Mouse (Mus musculus) embryonic facial prominence, embryonic 13.5 days (tissue): ENCODE results near the gene Ankrd35. TPM values are rescaled to one million over a fixed set of nuclear protein-coding genes. Genes with fewer than 3 reads are reported as not detected.
"Not testable (repeated sequence)": the region's sequence is repeated elsewhere in the genome, so short reads cannot be mapped to it uniquely, and the experiment has no call there.

ENCODE experiments used
- ATAC-seq: fragments of 200-750 bp; cut with Nextera tagmentation; 2 replicates; pipeline ENCODE4 v1.8.0; 2017; ENCODE audit warnings: low read depth; ENCODE audit not compliant: insufficient number of reproducible peaks, insufficient read depth, low FRiP score, low TSS enrichment
- H3K27ac ChIP-seq: fragments of 300-500 bp; sonication (generic); 2 replicates; pipeline ENCODE4 v1.5.1; 2015; ENCODE audit warnings: moderate library complexity, mild to moderate bottlenecking, inconsistent platforms
- H3K27me3 ChIP-seq: fragments of 300-500 bp; sonication (generic); 2 replicates; pipeline ENCODE4 v1.6.1; 2015; ENCODE audit warnings: mild to moderate bottlenecking, inconsistent platforms
- H3K36me3 ChIP-seq: fragments of 300-500 bp; sonication (generic); 2 replicates; pipeline ENCODE4 v1.6.1; 2015; ENCODE audit warnings: mild to moderate bottlenecking, inconsistent platforms
- H3K4me1 ChIP-seq: fragments of 300-500 bp; sonication (generic); 2 replicates; pipeline ENCODE4 v1.6.1; 2015; ENCODE audit warnings: inconsistent platforms
- H3K4me2 ChIP-seq: fragments of 300-500 bp; sonication (generic); 2 replicates; pipeline ENCODE4 v1.6.1; 2015; ENCODE audit warnings: moderate library complexity, mild to moderate bottlenecking, inconsistent platforms
- H3K4me3 ChIP-seq: fragments of 300-500 bp; sonication (generic); 2 replicates; pipeline ENCODE4 v1.5.1; 2015; ENCODE audit warnings: mild to moderate bottlenecking, inconsistent platforms
- H3K9ac ChIP-seq: fragments of 300-500 bp; sonication (generic); 2 replicates; pipeline ENCODE4 v1.6.1; 2015; ENCODE audit warnings: mild to moderate bottlenecking, inconsistent platforms
- H3K9me3 ChIP-seq: fragments of 300-500 bp; sonication (generic); 2 replicates; pipeline ENCODE4 v1.6.1; 2016; ENCODE audit warnings: inconsistent platforms
- WGBS: fragments of 180-500 bp; shearing (Covaris S2); methylation state at CpG from one replicate; pipeline ENCODE4 v1.1.7; 2015; ENCODE audit warnings: mixed read lengths; 5-methylcytosine and 5-hydroxymethylcytosine counted together
- polyA plus RNA-seq: library from polyadenylated mRNA; unstranded; fragments of >200 nt; fragmentation: Nextera tagmentation; extraction: Ambion mirVana; gene quantifications from 2 replicates; pipeline ENCODE4 v1.2.1, GENCODE M21; 2015

Ankrd35 gene
- polyA plus RNA-seq, 1 experiment from 2014 or later = 2.1 TPM

- no peaks in the 10 kb centered on the region for H3K9me3 ChIP-seq
- WGBS = 80% methylated on average over 3 of the region's 3 CpGs
- H3K27ac ChIP-seq = peak overlapping the region; percentile 28
- H3K4me3 ChIP-seq = no peak overlapping the region
- H3K36me3 ChIP-seq = no peaks in the 10 kb centered on the region
- peaks cover 17% of the 10 kb centered on the region for H3K4me1 ChIP-seq
- peaks cover 10% of the 10 kb centered on the region; the same call in 1 of the 2 replicates for H3K27me3 ChIP-seq
- H3K9ac ChIP-seq = no peak overlapping the region
- no peak for ATAC-seq
- H3K4me2 ChIP-seq = no peak overlapping the region
These were observed 5.2 kb downstream of the Ankrd35 start for GRCm38 (mm10) chr3:96675171-96675570.

- Histone ChIP-seq H3K36me3 (no peaks in the 10 kb centered on the region), H3K27me3 (peaks cover 14% of the 10 kb centered on the region), H3K4me3 (no peak overlapping the region), H3K9ac (no peak overlapping the region), H3K9me3 (no peaks in the 10 kb centered on the region), H3K4me2 (no peak overlapping the region), H3K27ac (peak overlapping the region; percentile 28), H3K4me1 (peaks cover 12% of the 10 kb centered on the region)
- 48% methylated on average over 3 of the region's 3 CpGs for WGBS
- ATAC-seq = no peak
These were observed 5.8 kb downstream of the Ankrd35 start for GRCm38 (mm10) chr3:96675690-96676089.

- H3K4me3 ChIP-seq = no peak overlapping the region
- no peak overlapping the region for H3K9ac ChIP-seq
- H3K36me3 ChIP-seq = no peaks in the 10 kb centered on the region
- H3K4me1 ChIP-seq = peaks cover 11% of the 10 kb centered on the region
- H3K9me3 ChIP-seq = no peaks in the 10 kb centered on the region
- H3K4me2 ChIP-seq = no peak overlapping the region
- peaks cover 17% of the 10 kb centered on the region for H3K27me3 ChIP-seq
- 72% methylated on average over 7 of the region's 7 CpGs for WGBS
- H3K27ac ChIP-seq = no peak overlapping the region
- no peak for ATAC-seq
These were observed 8.5 kb downstream of the Ankrd35 start for GRCm38 (mm10) chr3:96678456-96678855.

- Histone ChIP-seq H3K4me1 (peaks cover 13% of the 10 kb centered on the region), H3K4me2 (no peak overlapping the region), H3K27me3 (peaks cover 23% of the 10 kb centered on the region), H3K9me3 (no peaks in the 10 kb centered on the region), H3K4me3 (no peak overlapping the region), H3K9ac (no peak overlapping the region), H3K27ac (no peak overlapping the region; the same call in 1 of the 2 replicates), H3K36me3 (no peaks in the 10 kb centered on the region)
- no peak for ATAC-seq
- WGBS = 19% methylated on average over 5 of the region's 5 CpGs
These were observed 9.3 kb downstream of the Ankrd35 start for GRCm38 (mm10) chr3:96679159-96679674.

- Histone ChIP-seq H3K36me3 (no peaks in the 10 kb centered on the region), H3K9me3 (no peaks in the 10 kb centered on the region), H3K4me1 (peaks cover 15% of the 10 kb centered on the region), H3K27ac (no peak overlapping the region), H3K27me3 (peaks cover 30% of the 10 kb centered on the region), H3K4me2 (no peak overlapping the region), H3K4me3 (no peak overlapping the region), H3K9ac (no peak overlapping the region)
- WGBS = 33% methylated on average over 12 of the region's 12 CpGs
- no peak for ATAC-seq
These were observed 10.5 kb downstream of the Ankrd35 start for GRCm38 (mm10) chr3:96680269-96680956.

- no peak for ATAC-seq
- Histone ChIP-seq H3K4me1 (peaks cover 11% of the 10 kb centered on the region), H3K36me3 (no peaks in the 10 kb centered on the region), H3K4me3 (no peak overlapping the region), H3K27ac (no peak overlapping the region), H3K9me3 (no peaks in the 10 kb centered on the region), H3K27me3 (peaks cover 30% of the 10 kb centered on the region), H3K4me2 (no peak overlapping the region), H3K9ac (no peak overlapping the region)
- 81% methylated on average over 3 of the region's 3 CpGs for WGBS
These were observed 13.6 kb downstream of the Ankrd35 start for GRCm38 (mm10) chr3:96683496-96683895.

DNA sequence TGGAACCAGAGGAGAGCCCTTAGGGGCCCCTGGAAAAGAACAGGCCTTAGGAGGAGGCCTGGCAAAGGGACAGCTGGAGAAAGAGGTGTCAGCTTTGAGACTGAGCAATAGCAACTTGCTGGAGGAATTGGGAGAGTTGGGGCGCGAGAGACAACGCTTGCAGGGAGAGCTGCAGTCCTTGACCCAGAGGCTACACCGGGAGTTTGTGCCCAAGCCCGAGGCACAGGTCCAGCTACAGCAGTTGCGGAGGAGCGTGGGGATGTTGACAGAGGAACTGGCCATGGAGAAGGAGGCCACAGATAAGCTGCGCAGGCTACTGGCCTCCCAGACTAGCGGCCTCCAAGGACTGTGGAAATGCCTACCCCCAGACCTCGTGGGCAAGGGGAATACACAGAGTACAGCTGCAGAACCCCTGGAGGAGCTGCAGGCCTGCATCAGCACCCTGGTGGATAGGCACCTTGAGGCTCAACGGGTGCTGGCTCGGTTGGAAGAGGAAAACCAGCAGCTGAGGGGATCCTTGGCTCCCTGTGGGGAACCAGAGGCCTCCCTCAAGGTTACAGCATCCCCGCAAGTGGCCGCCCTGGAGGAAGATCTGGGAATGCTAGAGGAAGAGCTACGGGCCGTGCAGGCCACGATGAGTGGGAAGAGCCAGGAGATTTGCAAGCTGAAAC lies 14.4 kb downstream of the Ankrd35 start:
- H3K27me3 ChIP-seq = peaks cover 29% of the 10 kb centered on the region
- 55% methylated on average over 17 of the region's 17 CpGs for WGBS

DNA sequence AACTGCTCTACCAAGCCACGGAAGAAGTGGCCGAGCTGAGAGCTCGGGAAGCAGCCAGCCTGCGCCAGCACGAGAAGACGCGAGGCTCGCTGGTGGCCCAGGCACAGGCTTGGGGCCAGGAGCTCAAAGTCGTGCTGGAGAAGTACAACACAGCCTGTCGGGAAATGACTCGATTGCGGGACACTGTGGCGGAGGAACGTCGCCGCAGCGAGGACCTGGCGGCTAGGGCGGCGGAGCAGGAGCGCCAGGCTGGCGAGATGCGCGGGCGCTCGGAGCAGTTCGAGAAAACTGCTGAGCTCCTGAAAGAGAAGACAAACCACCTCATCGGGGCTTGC lies 14.9 kb downstream of the Ankrd35 start:
- H3K27ac ChIP-seq = peak overlapping the region; percentile 33; the same call in 1 of the 2 replicates
- ATAC-seq = no peak
- peaks cover 16% of the 10 kb centered on the region for H3K4me1 ChIP-seq
- 32% methylated on average over 28 of the region's 28 CpGs for WGBS
- H3K9ac ChIP-seq = peak overlapping the region; percentile 59
- peak overlapping the region; percentile 59 for H3K4me2 ChIP-seq
- no peaks in the 10 kb centered on the region for H3K36me3 ChIP-seq
- H3K9me3 ChIP-seq = no peaks in the 10 kb centered on the region
- peaks cover 24% of the 10 kb centered on the region for H3K27me3 ChIP-seq
- H3K4me3 ChIP-seq = peak overlapping the region; percentile 30

More for the DNA sequence above, 14.4 kb downstream of the Ankrd35 start:
- H3K4me3 ChIP-seq = peak overlapping the region; percentile 30
- H3K9me3 ChIP-seq = no peaks in the 10 kb centered on the region
- H3K4me2 ChIP-seq = peak overlapping the region; percentile 59
- peaks cover 11% of the 10 kb centered on the region for H3K4me1 ChIP-seq
- H3K9ac ChIP-seq = peak overlapping the region; percentile 59
- no peaks in the 10 kb centered on the region for H3K36me3 ChIP-seq
- no peak for ATAC-seq
- peak overlapping the region; percentile 33; the same call in 1 of the 2 replicates for H3K27ac ChIP-seq

DNA sequence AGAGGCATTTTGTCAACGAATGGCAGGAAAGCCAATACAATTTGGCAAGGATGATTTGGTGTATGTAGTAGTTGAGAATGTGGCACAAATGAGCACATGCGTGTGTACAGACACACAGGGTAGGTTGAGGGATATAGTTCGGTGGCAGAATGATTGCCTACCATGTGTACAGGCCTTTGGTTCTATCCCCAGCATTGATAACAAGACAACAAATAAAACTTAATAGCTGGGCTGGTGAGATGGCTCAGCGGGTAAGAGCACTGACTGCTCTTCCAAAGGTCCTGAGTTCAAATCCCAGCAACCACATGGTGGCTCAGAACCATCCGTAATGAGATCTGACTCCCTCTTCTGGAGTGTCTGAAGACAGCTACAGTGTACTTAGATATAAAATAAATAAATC lies 16.1 kb downstream of the Ankrd35 start:
- H3K36me3 ChIP-seq, H3K9ac ChIP-seq, H3K4me2 ChIP-seq, H3K4me3 ChIP-seq, H3K27ac ChIP-seq, H3K9me3 ChIP-seq, ATAC-seq: not testable (repeated sequence)
- H3K4me1 ChIP-seq = peaks cover 16% of the 10 kb centered on the region
- peaks cover 13% of the 10 kb centered on the region for H3K27me3 ChIP-seq
- 93% methylated on average over 5 of the region's 5 CpGs for WGBS

- Histone ChIP-seq H3K9me3 (no peaks in the 10 kb centered on the region), H3K36me3 (no peaks in the 10 kb centered on the region), H3K4me3 (no peak overlapping the region), H3K4me1 (peaks cover 16% of the 10 kb centered on the region), H3K27me3 (peaks cover 11% of the 10 kb centered on the region), H3K9ac (no peak overlapping the region), H3K4me2 (no peak overlapping the region), H3K27ac (no peak overlapping the region)
- WGBS = 80% methylated on average over 11 of the region's 11 CpGs
- ATAC-seq = no peak
These were observed 18.9 kb downstream of the Ankrd35 start for GRCm38 (mm10) chr3:96688854-96689253.

- Histone ChIP-seq H3K4me2 (no peak overlapping the region), H3K4me1 (peaks cover 5% of the 10 kb centered on the region; the same call in 1 of the 2 replicates), H3K4me3 (no peak overlapping the region), H3K9me3 (no peaks in the 10 kb centered on the region), H3K27me3 (no peaks in the 10 kb centered on the region), H3K27ac (no peak overlapping the region), H3K36me3 (no peaks in the 10 kb centered on the region), H3K9ac (no peak overlapping the region)
- no peak for ATAC-seq
- WGBS = 46% methylated on average over 3 of the region's 3 CpGs
These were observed 20.4 kb downstream of the Ankrd35 start for GRCm38 (mm10) chr3:96690298-96690697.

GRCm38 (mm10) chr3:96692506-96692905 lies 22.6 kb downstream of the Ankrd35 start:
- Histone ChIP-seq H3K27ac (no peak overlapping the region), H3K9me3 (no peaks in the 10 kb centered on the region), H3K4me3 (no peak overlapping the region), H3K4me1 (peaks cover 13% of the 10 kb centered on the region), H3K36me3 (no peaks in the 10 kb centered on the region), H3K27me3 (no peaks in the 10 kb centered on the region), H3K4me2 (no peak overlapping the region), H3K9ac (0 out of 2 replicates have a peak overlapping the region, but pooled peaks have one; percentile 46)
- 12% methylated on average over 3 of the region's 3 CpGs for WGBS
- no peak for ATAC-seq
